Mouse (Mus musculus) c-Kit-positive CD71-positive TER-119-positive erythroid progenitor cells, embryonic 14.5 days (primary cell): Measurements from ENCODE around the gene Sdk2.
A peak's percentile ranks its signal among the peaks of the same experiment; 100 is the strongest.

Source experiments
- DNase-seq: peaks from one replicate; pipeline ENCODE4 v3.0.0-alpha.2; 2013; ENCODE audit warnings: low spot score

The Sdk2 gene

GRCm38 (mm10) chr11:113788183-113788789 lies 278.6 kb downstream of the Sdk2 start:
- peak; percentile 40 for DNase-seq

GRCm38 (mm10) chr11:113787432-113788182 lies 279.2 kb downstream of the Sdk2 start:
- DNase-seq: no peak

GRCm38 (mm10) chr11:113787009-113787408 lies 279.8 kb downstream of the Sdk2 start:
- no peak for DNase-seq

GRCm38 (mm10) chr11:113786395-113786794 lies 280.5 kb downstream of the Sdk2 start:
- no peak for DNase-seq

- peak; percentile 59 for DNase-seq
Observed at GRCm38 (mm10) chr11:113785406-113786171, 281.3 kb downstream of the Sdk2 start.

- DNase-seq: no peak
Observed at GRCm38 (mm10) chr11:113784656-113785396, 282.0 kb downstream of the Sdk2 start.

- DNase-seq: no peak
Observed at GRCm38 (mm10) chr11:113782496-113782895, 284.4 kb downstream of the Sdk2 start.

- DNase-seq: no peak
Observed at GRCm38 (mm10) chr11:113782006-113782405, 284.8 kb downstream of the Sdk2 start.

GRCm38 (mm10) chr11:113779680-113780041 lies 287.2 kb downstream of the Sdk2 start:
- DNase-seq: no peak

- DNase-seq: no peak
Observed at GRCm38 (mm10) chr11:113778733-113779679, 287.8 kb downstream of the Sdk2 start.

GRCm38 (mm10) chr11:113777878-113778464 lies 288.9 kb downstream of the Sdk2 start:
- DNase-seq: no peak

- no peak for DNase-seq
Observed at GRCm38 (mm10) chr11:113776851-113777511, 289.9 kb downstream of the Sdk2 start.

- DNase-seq: no peak
Observed at GRCm38 (mm10) chr11:113774773-113775172, 292.1 kb downstream of the Sdk2 start.

- no peak for DNase-seq
Observed at GRCm38 (mm10) chr11:113773191-113773590, 293.7 kb downstream of the Sdk2 start.

GRCm38 (mm10) chr11:113771187-113771586 lies 295.7 kb downstream of the Sdk2 start:
- no peak for DNase-seq

- no peak for DNase-seq
Observed at GRCm38 (mm10) chr11:113768356-113768755, 298.5 kb downstream of the Sdk2 start.

- DNase-seq: no peak
Observed at GRCm38 (mm10) chr11:113767285-113767684, 299.6 kb downstream of the Sdk2 start.

- DNase-seq: no peak
Observed at GRCm38 (mm10) chr11:113766284-113766985, 300.4 kb downstream of the Sdk2 start.

GRCm38 (mm10) chr11:113764132-113764849 lies 302.6 kb downstream of the Sdk2 start:
- no peak for DNase-seq
